Mouse (Mus musculus) forebrain, embryonic 11.5 days (tissue): ENCODE measurements around the gene Etv1. TPM values are rescaled to one million over a fixed set of nuclear protein-coding genes. Genes with fewer than 3 reads are reported as not detected.
A peak's percentile ranks its signal among the peaks of the same experiment; 100 is the strongest.

Source experiments
- ATAC-seq: fragments of 200-750 bp; cut with Nextera tagmentation; replicated peaks from 2 replicates; pipeline ENCODE4 v1.8.0; 2017; ENCODE audit warnings: moderate TSS enrichment; ENCODE audit not compliant: low FRiP score
- DNase-seq: peaks from one replicate; pipeline ENCODE4 v3.0.0-alpha.2; 2017; ENCODE audit warnings: low spot score
- H3K27ac ChIP-seq: fragments of 300-500 bp; sonication (generic); 2 replicates; pipeline ENCODE4 v1.5.1; 2014; ENCODE audit warnings: low read depth, low read length
- H3K27me3 ChIP-seq: fragments of 300-500 bp; sonication (generic); 2 replicates; pipeline ENCODE4 v1.6.1; 2014; ENCODE audit warnings: mild to moderate bottlenecking, low read length, mixed read lengths; ENCODE audit not compliant: control insufficient read depth, insufficient read depth
- H3K36me3 ChIP-seq: fragments of 300-500 bp; sonication (generic); 2 replicates; pipeline ENCODE4 v1.6.1; 2014; ENCODE audit warnings: mild to moderate bottlenecking, low read length, moderate library complexity, mixed read lengths; ENCODE audit not compliant: control insufficient read depth, insufficient read depth
- H3K4me1 ChIP-seq: fragments of 300-500 bp; sonication (generic); replicated peaks from 2 replicates; pipeline ENCODE4 v1.6.1; 2014; ENCODE audit warnings: low read length, mixed read lengths; ENCODE audit not compliant: control insufficient read depth, insufficient read depth
- H3K4me2 ChIP-seq: fragments of 300-500 bp; sonication (generic); 2 replicates; pipeline ENCODE4 v1.6.1; 2014; ENCODE audit warnings: low read depth, mild to moderate bottlenecking, low read length, moderate library complexity, mixed read lengths; ENCODE audit not compliant: severe bottlenecking
- H3K4me3 ChIP-seq: fragments of 300-500 bp; sonication (generic); 2 replicates; pipeline ENCODE4 v1.5.1; 2014; ENCODE audit warnings: low read depth, low read length
- H3K9ac ChIP-seq: fragments of 300-500 bp; sonication (generic); 2 replicates; pipeline ENCODE4 v1.6.1; 2014; ENCODE audit warnings: low read length
- H3K9me3 ChIP-seq: fragments of 300-500 bp; sonication (generic); 2 replicates; pipeline ENCODE4 v1.6.1; 2016; ENCODE audit warnings: low read length, mixed read lengths; ENCODE audit not compliant: control insufficient read depth
- WGBS: fragments of 180-500 bp; shearing (Covaris S2); extraction: QIAGEN DNeasy Blood & Tissue Kit; methylation state at CpG from one replicate; pipeline ENCODE4 v1.1.7; 2014; 5-methylcytosine and 5-hydroxymethylcytosine counted together
- polyA plus RNA-seq: library from polyadenylated mRNA; unstranded; fragments of >200 nt; fragmentation: Nextera tagmentation; extraction: Ambion mirVana; gene quantifications from 2 replicates; pipeline ENCODE4 v1.2.1, GENCODE M21; 2014

The Etv1 gene
- polyA plus RNA-seq, 1 experiment from 2014 or later: 25.7 TPM

- no peak overlapping the region for H3K27ac ChIP-seq
Measured at GRCm38 (mm10) chr12:38780955-38781304, 1.8 kb downstream of the Etv1 start.

GRCm38 (mm10) chr12:38781686-38782085 is 2.5 kb downstream of the Etv1 start:
- no peaks in the 10 kb centered on the region for H3K36me3 ChIP-seq
- no peak overlapping the region for H3K27ac ChIP-seq
- DNase-seq (no peak), ATAC-seq (no peak)
- H3K4me3 ChIP-seq: peak overlapping the region; percentile 50; the same call in 1 of the 2 replicates
- H3K27me3 ChIP-seq: no peaks in the 10 kb centered on the region
- H3K4me2 ChIP-seq: peak overlapping the region; percentile 71; the same call in 1 of the 2 replicates
- H3K9ac ChIP-seq: no peak overlapping the region; the same call in 1 of the 2 replicates
- no peaks in the 10 kb centered on the region for H3K9me3 ChIP-seq
- 59% methylated on average over 6 of the region's 6 CpGs for WGBS
- H3K4me1 ChIP-seq: no peaks in the 10 kb centered on the region

More at GRCm38 (mm10) chr12:38780955-38781304, 1.8 kb downstream of the Etv1 start:
- Histone ChIP-seq H3K36me3 (no peaks in the 10 kb centered on the region), H3K4me1 (no peaks in the 10 kb centered on the region), H3K9ac (peak overlapping the region; percentile 57; the same call in 1 of the 2 replicates), H3K9me3 (no peaks in the 10 kb centered on the region), H3K27me3 (no peaks in the 10 kb centered on the region), H3K4me2 (peak overlapping the region; percentile 71), H3K4me3 (peak overlapping the region; percentile 50)
- 1% methylated on average over 11 of the region's 11 CpGs for WGBS
- DNase-seq (peak; percentile 56), ATAC-seq (no peak)

DNA sequence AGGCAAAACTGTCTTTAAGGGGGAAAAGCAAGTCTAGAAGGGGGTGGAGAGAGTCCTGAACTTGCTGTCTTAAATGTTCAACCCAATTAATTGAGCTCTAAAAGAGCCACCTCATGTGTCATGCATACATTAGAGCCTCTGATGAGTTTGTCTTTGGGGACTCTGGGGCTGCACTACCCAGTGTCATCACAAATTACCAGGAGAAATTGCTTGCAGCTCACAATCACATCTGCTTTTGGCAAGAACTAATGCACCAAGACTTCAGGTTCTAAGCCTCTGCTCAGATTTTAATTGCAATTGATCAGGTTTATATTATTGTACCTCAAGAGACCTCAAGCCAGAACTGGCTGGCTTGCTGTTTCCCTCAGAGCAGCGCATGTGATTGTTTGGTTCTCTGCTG is 4.1 kb downstream of the Etv1 start:
- Histone ChIP-seq H3K36me3 (no peaks in the 10 kb centered on the region), H3K4me1 (no peaks in the 10 kb centered on the region), H3K9me3 (no peaks in the 10 kb centered on the region), H3K4me3 (no peak overlapping the region), H3K27ac (no peak overlapping the region), H3K9ac (no peak overlapping the region), H3K4me2 (no peak overlapping the region), H3K27me3 (no peaks in the 10 kb centered on the region)
- DNase-seq (no peak), ATAC-seq (no peak)
- 72% methylated on average over 1 of the region's 1 CpGs for WGBS

GRCm38 (mm10) chr12:38784221-38784620 is 5.0 kb downstream of the Etv1 start:
- H3K4me2 ChIP-seq: no peak overlapping the region
- no peak for ATAC-seq

GRCm38 (mm10) chr12:38786571-38786970 is 7.4 kb downstream of the Etv1 start:
- H3K4me2 ChIP-seq: no peak overlapping the region
- DNase-seq (no peak), ATAC-seq (no peak)
- H3K9ac ChIP-seq: no peak overlapping the region
- WGBS: 89% methylated on average over 4 of the region's 4 CpGs
- no peak overlapping the region for H3K27ac ChIP-seq
- H3K4me1 ChIP-seq: no peaks in the 10 kb centered on the region
- H3K4me3 ChIP-seq: no peak overlapping the region
- no peaks in the 10 kb centered on the region for H3K27me3 ChIP-seq
- no peaks in the 10 kb centered on the region for H3K36me3 ChIP-seq
- H3K9me3 ChIP-seq: no peaks in the 10 kb centered on the region

More at GRCm38 (mm10) chr12:38784221-38784620, 5.0 kb downstream of the Etv1 start:
- Histone ChIP-seq H3K9ac (no peak overlapping the region), H3K4me3 (no peak overlapping the region), H3K36me3 (no peaks in the 10 kb centered on the region), H3K4me1 (no peaks in the 10 kb centered on the region), H3K9me3 (no peaks in the 10 kb centered on the region), H3K27ac (no peak overlapping the region), H3K27me3 (no peaks in the 10 kb centered on the region)
- no peak for DNase-seq
- 8% methylated on average over 1 of the region's 1 CpGs for WGBS

DNA sequence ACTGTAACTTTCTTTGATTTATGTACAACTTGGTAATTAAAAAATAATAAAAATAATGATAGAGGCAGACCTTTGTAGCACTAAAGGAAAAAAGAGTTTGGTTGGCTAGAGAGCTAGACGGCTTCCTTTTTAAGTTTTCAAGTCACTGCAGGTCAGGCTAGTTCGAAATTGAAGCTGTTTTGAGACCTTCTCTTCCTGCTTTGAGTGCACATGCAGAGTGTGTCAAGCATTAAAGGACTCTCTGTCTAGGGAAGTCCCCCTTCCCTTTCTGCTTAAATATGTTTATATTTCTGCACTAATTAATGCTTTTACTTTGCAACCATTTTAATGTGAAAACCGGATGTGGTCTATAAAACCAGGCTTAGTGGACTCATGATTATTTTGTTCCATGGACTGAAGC is 8.5 kb downstream of the Etv1 start:
- WGBS: 77% methylated on average over 3 of the region's 3 CpGs
- Histone ChIP-seq H3K27ac (no peak overlapping the region), H3K4me1 (no peaks in the 10 kb centered on the region), H3K9me3 (no peaks in the 10 kb centered on the region), H3K27me3 (no peaks in the 10 kb centered on the region), H3K36me3 (no peaks in the 10 kb centered on the region), H3K4me2 (no peak overlapping the region), H3K4me3 (no peak overlapping the region), H3K9ac (no peak overlapping the region)
- ATAC-seq (no peak), DNase-seq (no peak)

DNA sequence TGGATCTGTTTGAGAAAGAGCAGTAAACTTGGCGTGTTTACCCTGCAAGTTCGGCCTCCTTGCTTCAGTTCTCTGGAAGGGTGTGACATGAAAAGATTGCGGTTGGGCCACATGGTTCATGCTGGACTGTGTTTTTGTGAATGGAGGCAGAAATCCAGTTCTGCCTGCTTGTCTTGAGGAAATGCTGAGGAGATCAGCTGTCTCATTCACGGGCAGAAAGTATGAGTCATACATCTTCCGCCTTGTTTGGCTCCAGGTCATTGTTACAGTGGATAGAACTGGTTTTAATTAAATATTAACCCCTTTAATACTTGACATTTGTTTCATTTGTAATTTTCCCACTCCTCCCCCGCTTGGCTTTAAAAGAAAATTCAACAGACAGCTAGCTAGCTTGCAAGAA is 9.4 kb downstream of the Etv1 start:
- no peaks in the 10 kb centered on the region for H3K4me1 ChIP-seq
- H3K9me3 ChIP-seq: no peaks in the 10 kb centered on the region
- H3K9ac ChIP-seq: no peak overlapping the region
- no peak for DNase-seq
- H3K27ac ChIP-seq: no peak overlapping the region
- no peaks in the 10 kb centered on the region for H3K36me3 ChIP-seq
- H3K27me3 ChIP-seq: no peaks in the 10 kb centered on the region
- WGBS: 58% methylated on average over 6 of the region's 6 CpGs
- no peak overlapping the region for H3K4me3 ChIP-seq
- no peak overlapping the region for H3K4me2 ChIP-seq
- no peak for ATAC-seq

GRCm38 (mm10) chr12:38789789-38790355 is 10.7 kb downstream of the Etv1 start:
- DNase-seq: no peak
- Histone ChIP-seq H3K4me3 (no peak overlapping the region), H3K4me2 (no peak overlapping the region), H3K27me3 (no peaks in the 10 kb centered on the region), H3K9me3 (no peaks in the 10 kb centered on the region), H3K27ac (no peak overlapping the region), H3K36me3 (no peaks in the 10 kb centered on the region), H3K9ac (no peak overlapping the region), H3K4me1 (no peaks in the 10 kb centered on the region)
- no peak for ATAC-seq
- 91% methylated on average over 10 of the region's 10 CpGs for WGBS

DNA sequence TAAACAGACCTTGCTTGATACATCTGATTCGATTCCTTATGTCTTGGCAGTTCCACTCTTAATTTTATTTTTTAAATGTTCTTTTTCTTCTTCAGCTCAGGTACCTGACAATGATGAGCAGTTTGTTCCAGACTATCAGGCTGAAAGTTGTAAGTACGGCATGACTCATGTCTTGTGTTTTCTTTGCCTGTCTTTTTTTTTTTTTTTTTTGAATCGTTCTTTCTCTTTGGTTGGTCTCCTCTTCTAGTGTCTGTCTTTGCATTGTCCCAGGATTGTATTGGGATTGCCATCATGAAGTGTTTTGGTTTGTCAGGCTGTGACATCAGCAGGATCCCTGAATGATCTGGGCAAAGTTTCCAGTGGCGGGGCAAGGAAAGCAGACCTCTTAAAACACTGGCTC is 13.9 kb downstream of the Etv1 start:
- DNase-seq (no peak), ATAC-seq (no peak)
- H3K9ac ChIP-seq: no peak overlapping the region
- H3K9me3 ChIP-seq: no peaks in the 10 kb centered on the region
- no peaks in the 10 kb centered on the region for H3K27me3 ChIP-seq
- no peak overlapping the region for H3K27ac ChIP-seq
- H3K4me3 ChIP-seq: no peak overlapping the region
- no peaks in the 10 kb centered on the region for H3K36me3 ChIP-seq
- no peaks in the 10 kb centered on the region for H3K4me1 ChIP-seq
- 84% methylated on average over 4 of the region's 4 CpGs for WGBS
- no peak overlapping the region for H3K4me2 ChIP-seq
